Mouse (Mus musculus): Measurements from ENCODE around the gene Phgdh. TPM values are rescaled to one million over a fixed set of nuclear protein-coding genes. Genes with fewer than 3 reads are reported as not detected.

Gene Phgdh
- 1 to 10 TPM in 3 of 4 experiments, under 1 TPM in 1; 0.75 to 4.7 (median 1.4) TPM for total RNA-seq (2022)

GRCm38 (mm10) chr3:98339706-98340109 lies at the start of gene Phgdh:
Gene Phgdh (minus strand): TSS chr3:98339990.
- DNase-seq (ENCODE audit: low spot score in 2 of 2), result peak; percentile 10 to 17

DNA sequence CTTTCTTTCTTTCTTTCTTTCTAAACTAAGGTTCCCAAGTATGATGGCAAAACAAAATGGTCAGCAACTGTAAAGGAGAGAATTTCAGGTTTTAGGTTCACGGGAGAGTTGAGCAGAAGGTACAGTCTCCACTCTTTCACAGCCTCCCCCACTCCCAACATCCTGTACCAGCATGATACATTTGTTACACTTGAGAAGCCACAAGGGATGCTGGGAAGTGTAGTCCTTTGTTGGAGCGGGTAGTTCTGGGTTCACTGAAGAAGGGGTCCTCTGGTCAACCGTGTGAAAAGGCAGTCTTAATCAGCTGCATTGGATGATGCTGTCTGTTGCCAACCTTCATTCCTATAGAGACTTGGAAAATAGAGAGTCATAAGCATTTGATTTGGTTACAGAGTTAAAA lies 49.5 kb upstream of the Phgdh start:
- DNase-seq (ENCODE audit: low spot score in 2 of 2), result no peak

GRCm38 (mm10) chr3:98387756-98388155 lies 48.0 kb upstream of the Phgdh start:
- no peak for DNase-seq (ENCODE audit: low spot score in 2 of 2)

- no peak for DNase-seq (ENCODE audit: low spot score in 2 of 2)
Measured at GRCm38 (mm10) chr3:98387086-98387485, 47.3 kb upstream of the Phgdh start.

GRCm38 (mm10) chr3:98383024-98383790 lies 43.4 kb upstream of the Phgdh start:
- no peak for DNase-seq (ENCODE audit: low spot score in 2 of 2)

DNA sequence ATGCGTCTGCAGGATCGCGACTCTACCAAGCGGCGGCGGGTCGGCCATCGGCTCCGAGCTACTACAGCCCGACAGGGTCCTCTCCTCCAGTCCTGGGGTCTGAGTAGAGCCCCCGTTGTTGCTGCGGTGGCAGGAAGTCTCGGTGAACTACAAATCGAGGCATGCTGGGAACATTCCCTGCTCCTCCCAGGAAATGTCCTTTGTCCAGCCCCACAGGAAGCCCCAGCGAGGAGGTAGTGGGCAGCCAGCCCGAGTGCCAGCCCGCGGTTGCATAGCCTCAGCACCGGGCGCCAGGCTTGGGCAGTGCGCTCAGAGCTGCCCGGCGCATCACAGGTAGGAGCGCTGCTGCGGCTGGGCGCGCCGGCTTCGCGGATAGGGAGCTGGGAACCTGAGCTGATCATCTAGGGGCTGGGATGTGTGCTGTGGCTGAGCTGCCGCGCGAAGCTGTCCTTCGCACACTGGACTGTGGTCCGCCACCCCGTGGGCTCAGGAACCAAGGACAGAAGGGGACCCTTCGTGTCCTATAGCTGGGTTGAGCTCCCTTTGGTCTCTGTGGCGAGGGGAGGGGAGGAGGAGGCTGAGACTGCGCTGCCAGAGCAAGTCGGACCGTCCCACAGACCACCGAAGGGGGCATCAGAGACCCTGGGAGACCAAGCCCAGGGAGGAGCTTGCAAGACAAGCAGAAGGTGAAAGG lies 42.6 kb upstream of the Phgdh start, which contains the start of gene Zfp697:
Zfp697 (plus strand) TSS at position 216 of the 694 bp plus-strand sequence.
- peak; percentile 38 to 53 for DNase-seq (ENCODE audit: low spot score in 2 of 2)

GRCm38 (mm10) chr3:98381677-98382245 lies 42.0 kb upstream of the Phgdh start:
- no peak for DNase-seq (ENCODE audit: low spot score in 2 of 2)

GRCm38 (mm10) chr3:98379236-98379635 lies 39.4 kb upstream of the Phgdh start:
- no peak for DNase-seq (ENCODE audit: low spot score in 2 of 2)

DNA sequence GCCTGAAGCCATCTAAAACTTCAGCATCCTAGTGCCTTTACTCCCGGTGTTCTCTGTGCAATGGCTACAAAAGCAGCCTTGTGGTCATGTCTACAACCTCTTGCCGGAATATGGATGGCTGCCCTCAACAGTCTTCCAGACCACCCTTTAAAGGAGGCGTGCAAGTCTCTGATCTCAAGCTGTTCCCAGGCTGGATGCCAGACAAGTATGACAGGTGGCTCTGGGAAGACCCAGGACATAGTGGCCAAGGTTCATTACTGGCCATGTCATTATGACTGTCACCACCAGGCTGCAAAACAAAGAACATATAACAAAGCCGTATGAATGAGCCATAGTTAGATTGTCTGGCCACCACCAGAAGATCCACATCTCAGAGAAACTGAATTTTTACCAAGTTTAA lies 38.5 kb upstream of the Phgdh start:
- DNase-seq (ENCODE audit: low spot score in 2 of 2), result no peak

DNA sequence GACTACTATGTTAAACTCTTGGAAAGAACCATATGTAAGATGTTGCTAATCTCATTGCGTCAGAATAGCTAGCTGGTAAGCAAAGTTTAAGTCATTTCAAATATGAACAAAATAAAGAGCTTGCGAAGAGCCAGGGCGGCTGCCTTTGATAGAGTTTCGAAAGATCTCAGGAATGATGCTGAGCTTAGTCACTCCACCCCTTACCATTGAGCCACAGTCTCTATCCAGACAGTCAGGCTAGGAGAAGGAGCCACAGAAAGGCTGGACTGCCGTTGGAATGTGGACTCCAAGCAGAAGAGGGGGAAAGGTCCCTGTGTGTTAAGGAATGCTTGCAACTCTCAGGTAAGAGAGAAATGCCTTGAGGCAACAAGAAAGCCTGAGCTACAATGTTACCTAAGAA lies 35.2 kb upstream of the Phgdh start:
- DNase-seq (ENCODE audit: low spot score in 2 of 2), result no peak

DNA sequence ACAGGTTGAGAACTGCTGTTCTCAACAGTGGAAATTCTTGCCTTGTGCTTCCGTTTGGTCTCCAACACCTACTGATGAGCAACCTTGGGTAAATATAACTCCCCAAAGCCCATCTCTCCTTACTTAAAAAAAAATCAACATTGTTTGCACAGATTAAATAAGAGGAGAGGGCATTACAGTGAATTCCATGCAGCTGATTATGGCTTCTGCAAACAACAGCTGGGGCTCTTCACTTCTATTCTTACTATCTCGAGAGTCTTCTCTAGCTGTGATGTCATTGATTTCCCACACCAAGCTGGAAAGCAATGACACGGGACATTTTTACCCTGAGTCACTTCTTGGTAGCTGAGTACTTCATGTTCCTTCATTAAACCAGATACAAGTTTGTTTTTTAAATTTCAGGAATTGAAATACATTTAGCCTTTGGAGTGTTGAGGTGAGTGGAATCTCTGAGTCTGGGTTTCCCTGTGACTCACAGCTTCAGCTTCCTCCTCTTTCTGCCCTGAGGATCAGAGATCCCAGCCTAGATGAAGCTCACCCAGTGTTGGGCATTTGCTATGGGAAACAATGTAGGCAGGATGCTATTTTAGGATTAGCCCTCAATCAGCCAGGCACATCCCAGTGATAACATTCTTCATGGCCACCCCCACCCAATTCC lies 34.4 kb upstream of the Phgdh start:
- DNase-seq (ENCODE audit: low spot score in 2 of 2), result no peak

DNA sequence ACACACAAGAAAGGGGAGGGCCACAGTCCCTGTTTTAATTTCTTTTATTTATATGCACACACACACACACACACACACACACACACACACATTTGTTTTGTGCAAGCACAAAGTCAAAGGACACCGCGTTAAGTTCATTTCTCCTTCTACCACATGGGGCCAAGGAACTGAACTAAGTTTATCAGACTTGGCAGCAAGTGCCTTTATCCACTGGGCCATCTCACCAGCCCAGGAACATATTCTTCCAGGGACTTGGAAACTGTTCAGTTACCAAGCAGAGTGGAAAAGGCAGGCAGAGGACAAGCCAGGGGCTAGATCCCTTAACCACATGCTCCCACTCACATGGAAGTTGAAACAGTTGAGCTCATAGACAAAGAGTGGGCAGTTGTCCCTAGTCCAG lies 29.0 kb upstream of the Phgdh start:
- DNase-seq (ENCODE audit: low spot score in 2 of 2), result no peak

DNA sequence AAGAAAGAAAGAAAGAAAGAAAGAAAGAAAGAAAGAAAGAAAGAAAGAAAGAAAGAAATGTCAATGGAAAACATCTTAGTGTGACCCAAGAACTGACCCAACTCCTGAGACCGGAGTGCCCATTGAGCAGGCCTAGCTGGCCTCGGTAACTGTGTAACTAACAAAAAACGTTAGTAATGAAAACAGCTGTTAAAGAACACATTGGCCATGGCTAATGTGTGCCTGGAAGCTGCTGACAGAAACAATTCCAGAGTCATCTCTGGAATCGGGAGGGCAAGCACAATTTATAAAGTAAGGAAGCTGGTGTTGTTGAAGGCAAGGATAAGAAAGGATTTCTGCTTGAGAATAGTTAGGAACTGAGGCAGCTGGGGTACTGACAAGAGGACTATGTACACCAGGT lies 28.5 kb upstream of the Phgdh start:
- DNase-seq (ENCODE audit: low spot score in 2 of 2), result no peak

GRCm38 (mm10) chr3:98366823-98367222 lies 27.0 kb upstream of the Phgdh start:
- no peak for DNase-seq (ENCODE audit: low spot score in 2 of 2)

GRCm38 (mm10) chr3:98366086-98366485 lies 26.3 kb upstream of the Phgdh start:
- no peak for DNase-seq (ENCODE audit: low spot score in 2 of 2)

- no peak for DNase-seq (ENCODE audit: low spot score in 2 of 2)
Measured at GRCm38 (mm10) chr3:98362753-98363152, 23.0 kb upstream of the Phgdh start.

- no peak for DNase-seq (ENCODE audit: low spot score in 2 of 2)
Measured at GRCm38 (mm10) chr3:98356632-98357370, 17.0 kb upstream of the Phgdh start.

GRCm38 (mm10) chr3:98356026-98356365 lies 16.2 kb upstream of the Phgdh start:
- no peak for DNase-seq (ENCODE audit: low spot score in 2 of 2)

- DNase-seq (ENCODE audit: low spot score in 2 of 2), result no peak
Measured at GRCm38 (mm10) chr3:98355344-98356025, 15.7 kb upstream of the Phgdh start.

GRCm38 (mm10) chr3:98353892-98354291 lies 14.1 kb upstream of the Phgdh start:
- DNase-seq (ENCODE audit: low spot score in 2 of 2), result peak; percentile 36 to 54

- no peak for DNase-seq (ENCODE audit: low spot score in 2 of 2)
Measured at GRCm38 (mm10) chr3:98348705-98349104, 8.9 kb upstream of the Phgdh start.

Data from gastrocnemius, adult 8-10 months (tissue).